Mouse (Mus musculus) retina, adult 2 months (tissue): ENCODE data around the gene Actr2.

Experiments used
- DNase-seq: peaks from one replicate; pipeline ENCODE4 v3.0.0-alpha.2; 2012; ENCODE audit warnings: low read depth, low spot score

Actr2 gene

DNA sequence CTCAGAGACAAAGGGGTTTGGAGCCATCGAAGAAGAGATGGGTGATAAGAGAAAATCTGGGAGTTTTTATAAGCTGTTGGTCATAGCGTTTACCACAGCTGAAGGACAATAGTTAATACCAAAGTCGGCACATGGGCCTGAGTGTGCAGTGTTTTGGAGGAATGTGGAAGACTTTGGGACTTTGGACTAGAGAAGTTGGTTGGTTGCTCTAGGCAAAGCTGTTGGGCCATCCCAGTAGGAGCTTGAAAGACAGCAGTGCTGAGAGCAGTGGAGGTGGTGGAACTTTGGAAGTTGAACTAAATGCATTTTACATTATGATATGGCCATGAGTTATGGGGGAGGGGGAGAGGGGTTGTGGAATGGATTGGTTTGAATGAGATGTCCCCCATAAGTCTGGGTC lies 99.3 kb downstream of the Actr2 start:
- DNase-seq = no peak
